Mouse (Mus musculus) c-Kit-positive CD71-positive TER-119-negative erythroid progenitor cells, embryonic 14.5 days (primary cell): Measurements from ENCODE around the gene Ero1l.

Experiments
- DNase-seq: peaks from one replicate; pipeline ENCODE4 v3.0.0-alpha.2; 2013; ENCODE audit warnings: low read depth

The Ero1l gene

GRCm38 (mm10) chr14:45305852-45306251 is 12.7 kb downstream of the Ero1l start:
- no peak for DNase-seq

GRCm38 (mm10) chr14:45304389-45304788 is 14.2 kb downstream of the Ero1l start:
- no peak for DNase-seq

- DNase-seq = no peak
Measured at GRCm38 (mm10) chr14:45303939-45304338, 14.6 kb downstream of the Ero1l start.

- DNase-seq = no peak
Measured at GRCm38 (mm10) chr14:45291608-45292007, 27.0 kb downstream of the Ero1l start.

- no peak for DNase-seq
Measured at GRCm38 (mm10) chr14:45282066-45282465, 36.5 kb downstream of the Ero1l start.

GRCm38 (mm10) chr14:45275816-45276215 is 42.8 kb downstream of the Ero1l start:
- no peak for DNase-seq

- no peak for DNase-seq
Measured at GRCm38 (mm10) chr14:45263831-45264592, 54.6 kb downstream of the Ero1l start.

GRCm38 (mm10) chr14:45251548-45252076 is 67.0 kb downstream of the Ero1l start:
- DNase-seq = no peak

- no peak for DNase-seq
Measured at GRCm38 (mm10) chr14:45241613-45242012, 77.0 kb downstream of the Ero1l start.

GRCm38 (mm10) chr14:45239042-45239441 is 79.5 kb downstream of the Ero1l start:
- no peak for DNase-seq
